Mouse (Mus musculus): ENCODE data around the gene Mcur1. TPM values are rescaled to one million over a fixed set of nuclear protein-coding genes. Genes with fewer than 3 reads are reported as not detected.

Mcur1 gene
- polyA plus RNA-seq, 1 experiment from 2014 or later: 7.3 TPM

- H3K4me1 ChIP-seq (replicated peaks): peaks cover 8% of the 10 kb centered on the region; the same call in 1 of the 2 replicates
- H3K36me3 ChIP-seq: no peaks in the 10 kb centered on the region
- no peaks in the 10 kb centered on the region for H3K9me3 ChIP-seq
- 91% methylated on average over 5 of the region's 5 CpGs for WGBS
- no peaks in the 10 kb centered on the region for H3K27me3 ChIP-seq (ENCODE audit: insufficient read depth, poor library complexity, severe bottlenecking)
- DNase-seq (ENCODE audit: low spot score): no peak
- no peak overlapping the region for H3K27ac ChIP-seq
- no peak overlapping the region for H3K4me3 ChIP-seq
Measured at GRCm38 (mm10) chr13:43516119-43516518, 43.9 kb downstream of the Mcur1 start.

- no peaks in the 10 kb centered on the region for H3K27me3 ChIP-seq (ENCODE audit: insufficient read depth, poor library complexity, severe bottlenecking)
- WGBS: 78% methylated on average over 8 of the region's 8 CpGs
- peaks cover 8% of the 10 kb centered on the region; the same call in 1 of the 2 replicates for H3K4me1 ChIP-seq (replicated peaks)
- no peak for DNase-seq (ENCODE audit: low spot score)
- no peaks in the 10 kb centered on the region for H3K36me3 ChIP-seq
- H3K27ac ChIP-seq: no peak overlapping the region
- H3K4me3 ChIP-seq: no peak overlapping the region
- no peaks in the 10 kb centered on the region for H3K9me3 ChIP-seq
Measured at GRCm38 (mm10) chr13:43514950-43515358, 45.0 kb downstream of the Mcur1 start.

- Histone ChIP-seq H3K27me3 (ENCODE audit: insufficient read depth, poor library complexity, severe bottlenecking) (no peaks in the 10 kb centered on the region), H3K36me3 (no peaks in the 10 kb centered on the region), H3K4me1 (replicated peaks) (peaks cover 8% of the 10 kb centered on the region; the same call in 1 of the 2 replicates), H3K27ac (no peak overlapping the region), H3K4me3 (no peak overlapping the region), H3K9me3 (no peaks in the 10 kb centered on the region)
- no peak for DNase-seq (ENCODE audit: low spot score)
- 83% methylated on average over 3 of the region's 3 CpGs for WGBS
Measured at GRCm38 (mm10) chr13:43512736-43513135, 47.3 kb downstream of the Mcur1 start.

GRCm38 (mm10) chr13:43505798-43506197, 54.2 kb downstream of the Mcur1 start:
- peaks cover 15% of the 10 kb centered on the region for H3K4me1 ChIP-seq (replicated peaks)

GRCm38 (mm10) chr13:43503395-43503850, 56.6 kb downstream of the Mcur1 start:
- DNase-seq (ENCODE audit: low spot score): peak; percentile 73
- no peaks in the 10 kb centered on the region for H3K9me3 ChIP-seq
- peaks cover 15% of the 10 kb centered on the region for H3K4me1 ChIP-seq (replicated peaks)
- no peaks in the 10 kb centered on the region for H3K27me3 ChIP-seq (ENCODE audit: insufficient read depth, poor library complexity, severe bottlenecking)
- 1% methylated on average over 19 of the region's 19 CpGs for WGBS
- peak overlapping the region; percentile 87 for H3K27ac ChIP-seq
- no peaks in the 10 kb centered on the region for H3K36me3 ChIP-seq
- H3K4me3 ChIP-seq: peak overlapping the region; percentile 48

More at GRCm38 (mm10) chr13:43505798-43506197, 54.2 kb downstream of the Mcur1 start:
- Histone ChIP-seq H3K27me3 (ENCODE audit: insufficient read depth, poor library complexity, severe bottlenecking) (no peaks in the 10 kb centered on the region), H3K36me3 (no peaks in the 10 kb centered on the region), H3K4me3 (no peak overlapping the region), H3K9me3 (no peaks in the 10 kb centered on the region), H3K27ac (no peak overlapping the region)
- DNase-seq (ENCODE audit: low spot score): no peak
- WGBS: 91% methylated on average over 3 of the region's 3 CpGs

- WGBS: 86% methylated on average over 5 of the region's 5 CpGs
- Histone ChIP-seq H3K9me3 (peaks cover 5% of the 10 kb centered on the region), H3K27me3 (ENCODE audit: insufficient read depth, poor library complexity, severe bottlenecking) (no peaks in the 10 kb centered on the region), H3K36me3 (no peaks in the 10 kb centered on the region), H3K4me1 (replicated peaks) (peaks cover 18% of the 10 kb centered on the region), H3K4me3 (no peak overlapping the region), H3K27ac (no peak overlapping the region)
- no peak for DNase-seq (ENCODE audit: low spot score)
Measured at GRCm38 (mm10) chr13:43501601-43502000, 58.4 kb downstream of the Mcur1 start.

GRCm38 (mm10) chr13:43500483-43500850, 59.5 kb downstream of the Mcur1 start:
- Histone ChIP-seq H3K27ac (no peak overlapping the region), H3K9me3 (peaks cover 5% of the 10 kb centered on the region), H3K4me3 (no peak overlapping the region), H3K4me1 (replicated peaks) (peaks cover 20% of the 10 kb centered on the region), H3K27me3 (ENCODE audit: insufficient read depth, poor library complexity, severe bottlenecking) (no peaks in the 10 kb centered on the region), H3K36me3 (no peaks in the 10 kb centered on the region)
- WGBS: 90% methylated on average over 4 of the region's 4 CpGs
- DNase-seq (ENCODE audit: low spot score): no peak

GRCm38 (mm10) chr13:43499731-43500482, 60.1 kb downstream of the Mcur1 start:
- WGBS: 84% methylated on average over 7 of the region's 7 CpGs
- no peaks in the 10 kb centered on the region for H3K36me3 ChIP-seq
- H3K9me3 ChIP-seq: peaks cover 5% of the 10 kb centered on the region
- peaks cover 20% of the 10 kb centered on the region for H3K4me1 ChIP-seq (replicated peaks)
- H3K27me3 ChIP-seq (ENCODE audit: insufficient read depth, poor library complexity, severe bottlenecking): no peaks in the 10 kb centered on the region
- H3K27ac ChIP-seq: no peak overlapping the region
- H3K4me3 ChIP-seq: no peak overlapping the region
- DNase-seq (ENCODE audit: low spot score): no peak

GRCm38 (mm10) chr13:43498849-43499248, 61.1 kb downstream of the Mcur1 start:
- DNase-seq (ENCODE audit: low spot score): no peak
- peaks cover 16% of the 10 kb centered on the region for H3K4me1 ChIP-seq (replicated peaks)
- no peaks in the 10 kb centered on the region for H3K27me3 ChIP-seq (ENCODE audit: insufficient read depth, poor library complexity, severe bottlenecking)
- no peaks in the 10 kb centered on the region for H3K36me3 ChIP-seq
- H3K27ac ChIP-seq: no peak overlapping the region
- 86% methylated on average over 14 of the region's 14 CpGs for WGBS
- H3K4me3 ChIP-seq: no peak overlapping the region
- H3K9me3 ChIP-seq: peaks cover 5% of the 10 kb centered on the region

- Histone ChIP-seq H3K9me3 (peaks cover 5% of the 10 kb centered on the region), H3K27ac (no peak overlapping the region), H3K4me3 (no peak overlapping the region), H3K27me3 (ENCODE audit: insufficient read depth, poor library complexity, severe bottlenecking) (no peaks in the 10 kb centered on the region), H3K36me3 (no peaks in the 10 kb centered on the region), H3K4me1 (replicated peaks) (peaks cover 11% of the 10 kb centered on the region; the same call in 1 of the 2 replicates)
- 97% methylated on average over 3 of the region's 3 CpGs for WGBS
- DNase-seq (ENCODE audit: low spot score): no peak
Measured at GRCm38 (mm10) chr13:43497769-43498168, 62.2 kb downstream of the Mcur1 start.

GRCm38 (mm10) chr13:43496660-43497059, 63.3 kb downstream of the Mcur1 start:
- Histone ChIP-seq H3K4me3 (no peak overlapping the region), H3K9me3 (peaks cover 5% of the 10 kb centered on the region), H3K4me1 (replicated peaks) (peaks cover 14% of the 10 kb centered on the region; the same call in 1 of the 2 replicates), H3K36me3 (no peaks in the 10 kb centered on the region), H3K27ac (no peak overlapping the region), H3K27me3 (ENCODE audit: insufficient read depth, poor library complexity, severe bottlenecking) (no peaks in the 10 kb centered on the region)
- 18% methylated on average over 2 of the region's 2 CpGs for WGBS
- DNase-seq (ENCODE audit: low spot score): no peak

GRCm38 (mm10) chr13:43495645-43496044, 64.3 kb downstream of the Mcur1 start:
- peaks cover 14% of the 10 kb centered on the region; the same call in 1 of the 2 replicates for H3K4me1 ChIP-seq (replicated peaks)
- no peak overlapping the region for H3K27ac ChIP-seq
- H3K4me3 ChIP-seq: no peak overlapping the region
- H3K9me3 ChIP-seq: peaks cover 5% of the 10 kb centered on the region
- no peaks in the 10 kb centered on the region for H3K36me3 ChIP-seq
- no peak for DNase-seq (ENCODE audit: low spot score)
- 87% methylated on average over 7 of the region's 7 CpGs for WGBS
- no peaks in the 10 kb centered on the region for H3K27me3 ChIP-seq (ENCODE audit: insufficient read depth, poor library complexity, severe bottlenecking)

GRCm38 (mm10) chr13:43493725-43494124, 66.3 kb downstream of the Mcur1 start:
- Histone ChIP-seq H3K4me1 (replicated peaks) (peaks cover 14% of the 10 kb centered on the region; the same call in 1 of the 2 replicates), H3K9me3 (peaks cover 5% of the 10 kb centered on the region), H3K27me3 (ENCODE audit: insufficient read depth, poor library complexity, severe bottlenecking) (no peaks in the 10 kb centered on the region), H3K27ac (no peak overlapping the region), H3K4me3 (no peak overlapping the region), H3K36me3 (no peaks in the 10 kb centered on the region)
- DNase-seq (ENCODE audit: low spot score): no peak
- 94% methylated on average over 7 of the region's 7 CpGs for WGBS
